Mouse (Mus musculus) stomach, postnatal 0 days (tissue): Measurements from ENCODE around the gene Mettl21c. TPM values are rescaled to one million over a fixed set of nuclear protein-coding genes. Genes with fewer than 3 reads are reported as not detected.

Source experiments
- ATAC-seq: fragments of 200-750 bp; cut with Nextera tagmentation; 2 replicates; pipeline ENCODE4 v1.8.0; 2017; ENCODE audit not compliant: low FRiP score, low TSS enrichment
- DNase-seq: peaks from one replicate; pipeline ENCODE4 v3.0.0-alpha.2; 2016; ENCODE audit warnings: low spot score
- H3K27ac ChIP-seq: fragments of 300-500 bp; sonication (generic); replicated peaks from 2 replicates; pipeline ENCODE4 v1.5.1; 2014; ENCODE audit warnings: mild to moderate bottlenecking, control low read depth
- H3K27me3 ChIP-seq: fragments of 300-500 bp; sonication (generic); 2 replicates; pipeline ENCODE4 v1.6.1; 2014; ENCODE audit warnings: low read length; ENCODE audit not compliant: control insufficient read depth, insufficient read depth
- H3K36me3 ChIP-seq: fragments of 300-500 bp; sonication (generic); 2 replicates; pipeline ENCODE4 v1.6.1; 2014; ENCODE audit warnings: low read length, mixed read lengths; ENCODE audit not compliant: control insufficient read depth, insufficient read depth
- H3K4me1 ChIP-seq: fragments of 300-500 bp; sonication (generic); replicated peaks from 2 replicates; pipeline ENCODE4 v1.6.1; 2014; ENCODE audit warnings: antibody characterized with exemption; ENCODE audit not compliant: control insufficient read depth, insufficient read depth
- H3K4me2 ChIP-seq: fragments of 300-500 bp; sonication (generic); replicated peaks from 2 replicates; pipeline ENCODE4 v1.6.1; 2014; ENCODE audit warnings: low read depth, mild to moderate bottlenecking, control low read depth, moderate library complexity
- H3K4me3 ChIP-seq: fragments of 300-500 bp; sonication (generic); 2 replicates; pipeline ENCODE4 v1.5.1; 2014; ENCODE audit warnings: low read depth, low read length, control low read depth
- H3K9ac ChIP-seq: fragments of 300-500 bp; sonication (generic); 2 replicates; pipeline ENCODE4 v1.6.1; 2014; ENCODE audit warnings: mild to moderate bottlenecking, low read length, control low read depth, mixed read lengths
- H3K9me3 ChIP-seq: fragments of 300-500 bp; sonication (generic); 2 replicates; pipeline ENCODE4 v1.6.1; 2016; ENCODE audit warnings: low read length; ENCODE audit not compliant: control insufficient read depth
- CTCF ChIP-seq: IDR thresholded peaks from 2 replicates; pipeline ENCODE4 v1.5.1; 2016; ENCODE audit warnings: antibody characterized with exemption, low read depth, mild to moderate bottlenecking, moderate library complexity
- EP300 ChIP-seq: optimal IDR thresholded peaks from 2 replicates; pipeline ENCODE3; 2016; ENCODE audit warnings: antibody characterized with exemption
- WGBS: fragments of 180-500 bp; shearing (Covaris S2); extraction: QIAGEN DNeasy Blood & Tissue Kit; methylation state at CpG from one replicate; pipeline ENCODE4 v1.1.7; 2014; 5-methylcytosine and 5-hydroxymethylcytosine counted together
- polyA plus RNA-seq: library from polyadenylated mRNA; unstranded; fragments of >200 nt; fragmentation: Nextera tagmentation; extraction: Ambion mirVana; gene quantifications from 2 replicates; pipeline ENCODE4 v1.2.1, GENCODE M21; 2015

Mettl21c gene
- polyA plus RNA-seq, 1 experiment from 2014 or later: 0.47 TPM

GRCm38 (mm10) chr1:44015556-44015955 lies 4.3 kb downstream of the Mettl21c start:
- no peak for TF ChIP-seq EP300
- no peak for TF ChIP-seq CTCF
- no peaks in the 10 kb centered on the region for H3K4me1 ChIP-seq
- no peaks in the 10 kb centered on the region for H3K27me3 ChIP-seq
- no peak overlapping the region for H3K9ac ChIP-seq
- ATAC-seq (no peak), DNase-seq (no peak)
- no peak overlapping the region for H3K4me2 ChIP-seq
- H3K9me3 ChIP-seq: no peaks in the 10 kb centered on the region
- 89% methylated on average over 2 of the region's 2 CpGs for WGBS
- no peaks in the 10 kb centered on the region for H3K36me3 ChIP-seq
- H3K27ac ChIP-seq: no peak overlapping the region
- H3K4me3 ChIP-seq: no peak overlapping the region

GRCm38 (mm10) chr1:44004513-44004912 lies 15.3 kb downstream of the Mettl21c start:
- no peaks in the 10 kb centered on the region for H3K27me3 ChIP-seq
- 96% methylated on average over 2 of the region's 2 CpGs for WGBS
- peaks cover 5% of the 10 kb centered on the region; the same call in 1 of the 2 replicates for H3K36me3 ChIP-seq
- DNase-seq (no peak), ATAC-seq (no peak)
- H3K27ac ChIP-seq: no peak overlapping the region
- no peaks in the 10 kb centered on the region for H3K9me3 ChIP-seq
- H3K4me2 ChIP-seq: no peak overlapping the region
- H3K9ac ChIP-seq: no peak overlapping the region
- no peak for TF ChIP-seq EP300
- no peak for TF ChIP-seq CTCF
- H3K4me1 ChIP-seq: no peaks in the 10 kb centered on the region
- H3K4me3 ChIP-seq: no peak overlapping the region

GRCm38 (mm10) chr1:43996914-43997589 lies 22.8 kb downstream of the Mettl21c start:
- no peak overlapping the region for H3K9ac ChIP-seq
- 90% methylated on average over 4 of the region's 4 CpGs for WGBS
- no peak overlapping the region for H3K4me2 ChIP-seq
- no peaks in the 10 kb centered on the region for H3K4me1 ChIP-seq
- no peak for DNase-seq
- ATAC-seq: no peak
- no peak overlapping the region for H3K4me3 ChIP-seq
- no peak overlapping the region for H3K27ac ChIP-seq
- 0 out of 2 replicates have a peak, but pooled peaks cover 3% of the 10 kb centered on the region for H3K9me3 ChIP-seq
- TF ChIP-seq EP300 (no peak), CTCF (no peak)
- H3K27me3 ChIP-seq: no peaks in the 10 kb centered on the region
- peaks cover 23% of the 10 kb centered on the region for H3K36me3 ChIP-seq

GRCm38 (mm10) chr1:43971089-43971488 lies 48.7 kb downstream of the Mettl21c start:
- DNase-seq: no peak
- no peaks in the 10 kb centered on the region for H3K27me3 ChIP-seq
- no peak overlapping the region for H3K4me2 ChIP-seq
- no peaks in the 10 kb centered on the region for H3K9me3 ChIP-seq
- TF ChIP-seq EP300: no peak
- TF ChIP-seq CTCF: no peak
- H3K4me1 ChIP-seq: no peaks in the 10 kb centered on the region
- H3K36me3 ChIP-seq: peaks cover 6% of the 10 kb centered on the region; the same call in 1 of the 2 replicates
- H3K9ac ChIP-seq: no peak overlapping the region
- no peak for ATAC-seq
- H3K27ac ChIP-seq: no peak overlapping the region
- no peak overlapping the region for H3K4me3 ChIP-seq
- 46% methylated on average over 3 of the region's 3 CpGs for WGBS

- Histone ChIP-seq H3K27me3 (no peaks in the 10 kb centered on the region), H3K27ac (no peak overlapping the region), H3K9me3 (no peaks in the 10 kb centered on the region), H3K4me3 (no peak overlapping the region), H3K9ac (no peak overlapping the region), H3K4me1 (no peaks in the 10 kb centered on the region), H3K36me3 (peaks cover 8% of the 10 kb centered on the region; the same call in 1 of the 2 replicates), H3K4me2 (no peak overlapping the region)
- TF ChIP-seq EP300: no peak
- no peak for TF ChIP-seq CTCF
- 80% methylated on average over 3 of the region's 3 CpGs for WGBS
- ATAC-seq: no peak
- no peak for DNase-seq
Observed at GRCm38 (mm10) chr1:43969361-43969760, 50.5 kb downstream of the Mettl21c start.

- Histone ChIP-seq H3K4me3 (no peak overlapping the region), H3K27me3 (no peaks in the 10 kb centered on the region), H3K9me3 (no peaks in the 10 kb centered on the region), H3K4me1 (no peaks in the 10 kb centered on the region), H3K4me2 (no peak overlapping the region), H3K27ac (no peak overlapping the region), H3K9ac (no peak overlapping the region), H3K36me3 (peaks cover 5% of the 10 kb centered on the region; the same call in 1 of the 2 replicates)
- DNase-seq (no peak), ATAC-seq (no peak)
- WGBS: 82% methylated on average over 4 of the region's 4 CpGs
- peak; percentile 56 for TF ChIP-seq CTCF
- TF ChIP-seq EP300: no peak
Observed at GRCm38 (mm10) chr1:43966756-43967155, 53.1 kb downstream of the Mettl21c start.
